In genomic region chr2:48908866-48909265, GRCm38 (mm10) we compare ENCODE assay signal across 10 mouse cellular contexts. TPM values are rescaled to one million over a fixed set of nuclear protein-coding genes. Genes with fewer than 3 reads are reported as not detected.
DNase-seq lines count a peak whose midpoint lies in the region; ATAC-seq and TF ChIP-seq lines count a peak whose summit lies in the region.
"Had no signal": no experiment of that assay in that cellular context is flagged by ENCODE, and none has a peak within 500 bp of the region (broad histone marks: within the 10 kb centered on the region; RNA-seq: fewer than 3 reads in every experiment).

No protein-coding gene starts in this region.

- no peak overlapping the region for H3K9ac ChIP-seq in lung, embryonic 14.5 days
- H3K9ac ChIP-seq: hindbrain, embryonic 15.5 days; liver, embryonic 13.5 days had no signal

- 40% methylated on average over 2 of the region's 2 CpGs for WGBS in lung, embryonic 14.5 days

- ATAC-seq in lung, embryonic 14.5 days (ENCODE audit: insufficient read depth) = no peak

- H3K27ac ChIP-seq in gastrocnemius, adult 2 months = no peak overlapping the region
- no peak overlapping the region for H3K27ac ChIP-seq in lung, embryonic 14.5 days (ENCODE audit: low read depth)
- H3K27ac ChIP-seq: hindbrain, embryonic 15.5 days; liver, embryonic 13.5 days had no signal

- peaks cover 44% of the 10 kb centered on the region for H3K36me3 ChIP-seq in lung, embryonic 14.5 days (ENCODE audit: insufficient read depth)
- peaks cover 11% of the 10 kb centered on the region for H3K36me3 ChIP-seq in splenic B cell, adult 2 months (ENCODE audit: control insufficient read depth, insufficient read depth, low read length, poor library complexity, severe bottlenecking)

- no peak overlapping the region for H3K4me2 ChIP-seq in lung, embryonic 14.5 days
- H3K4me2 ChIP-seq: hindbrain, embryonic 15.5 days; liver, embryonic 13.5 days had no signal

- DNase-seq in gastrocnemius, adult 2 months = no peak
- DNase-seq in gastrocnemius, adult 18-20 months (ENCODE audit: low spot score) = no peak
- peak; percentile 70 for DNase-seq in lung, embryonic 14.5 days
- no peak for DNase-seq in lung, postnatal 14 days
- DNase-seq in embryo, embryonic 10.5 days (ENCODE audit: low spot score) = peak; percentile 27
- peak; percentile 56 for DNase-seq in splenic B cell, adult 2 months (ENCODE audit: low read depth, low spot score)
- no peak for DNase-seq in thymus, postnatal 25 days
- DNase-seq in kidney, postnatal 25 days = no peak
- DNase-seq: liver, embryonic 13.5 days had no signal

- no peaks in the 10 kb centered on the region for H3K9me3 ChIP-seq in lung, embryonic 14.5 days (ENCODE audit: low read depth, low read length)
- H3K9me3 ChIP-seq: hindbrain, embryonic 15.5 days; liver, embryonic 13.5 days had no signal

- H3K27me3 ChIP-seq in lung, embryonic 14.5 days (ENCODE audit: insufficient read depth, low read length) = no peaks in the 10 kb centered on the region
- no peaks in the 10 kb centered on the region for H3K27me3 ChIP-seq in splenic B cell, adult 2 months (ENCODE audit: control insufficient read depth, insufficient read depth, low read length, poor library complexity, severe bottlenecking)
- H3K27me3 ChIP-seq: hindbrain, embryonic 15.5 days; liver, embryonic 13.5 days had no signal

- intact Hi-C loops in gastrocnemius, adult 2 months (cut with DNase I) = loop anchor here (2.0 kb wide), 1 partner anchor 404 kb away; no protein-coding TSS in a partner anchor

- no peaks in the 10 kb centered on the region for H3K4me1 ChIP-seq in lung, embryonic 14.5 days (ENCODE audit: insufficient read depth)
- H3K4me1 ChIP-seq: hindbrain, embryonic 15.5 days; liver, embryonic 13.5 days had no signal

- TF ChIP-seq CTCF in gastrocnemius, adult 2 months (IDR thresholded peaks at IDR 0.05) = peak; percentile 68
- TF ChIP-seq CTCF in lung, embryonic 14.5 days (IDR thresholded peaks at IDR 0.05; ENCODE audit: low read depth) = peak; percentile 54; the same call in 1 of the 2 replicates

- H3K4me3 ChIP-seq in gastrocnemius, adult 2 months = no peak overlapping the region
- H3K4me3 ChIP-seq in lung, embryonic 14.5 days (ENCODE audit: low read depth, low read length) = no peak overlapping the region
- H3K4me3 ChIP-seq: hindbrain, embryonic 15.5 days; liver, embryonic 13.5 days had no signal

RNA-seq across cellular contexts. Expression of gene Mbd5, which starts 40.4 kb away (rescaled TPM):
- total RNA-seq in gastrocnemius, adult 2 months (2021) = 10 to 100 TPM; 36.0 to 40.2 TPM
- total RNA-seq in gastrocnemius, adult 18-20 months (2021) = 10 to 100 TPM; 39.1 to 40.4 TPM
- polyA plus RNA-seq in lung, embryonic 14.5 days (2014; fragmentation: Nextera tagmentation; extraction: Ambion mirVana) = 29.0 and 29.8 TPM in 2 replicates

RNA-seq across cellular contexts. Expression of gene Orc4, which starts 41.2 kb away (rescaled TPM):
- 10 to 100 TPM; 29.0 to 30.7 TPM for total RNA-seq in gastrocnemius, adult 2 months (2021)
- 10 to 100 TPM; 22.8 to 29.9 TPM for total RNA-seq in gastrocnemius, adult 18-20 months (2021)
- 109 and 110 TPM in 2 replicates for polyA plus RNA-seq in lung, embryonic 14.5 days (2014; fragmentation: Nextera tagmentation; extraction: Ambion mirVana)

Comparison
In these comparisons a context has a peak if more than half of its experiments do, and no peak if none do; other contexts are left out.
1. DNase-seq: peak in lung, embryonic 14.5 days (single experiment), embryo, embryonic 10.5 days (single experiment) and splenic B cell, adult 2 months (single experiment); none in gastrocnemius, adult 2 months (single experiment), gastrocnemius, adult 18-20 months (single experiment), lung, postnatal 14 days (single experiment), thymus, postnatal 25 days (single experiment) and kidney, postnatal 25 days (0 of 2).